8 mouse cellular contexts compared by ENCODE assay signal in the genomic region with DNA sequence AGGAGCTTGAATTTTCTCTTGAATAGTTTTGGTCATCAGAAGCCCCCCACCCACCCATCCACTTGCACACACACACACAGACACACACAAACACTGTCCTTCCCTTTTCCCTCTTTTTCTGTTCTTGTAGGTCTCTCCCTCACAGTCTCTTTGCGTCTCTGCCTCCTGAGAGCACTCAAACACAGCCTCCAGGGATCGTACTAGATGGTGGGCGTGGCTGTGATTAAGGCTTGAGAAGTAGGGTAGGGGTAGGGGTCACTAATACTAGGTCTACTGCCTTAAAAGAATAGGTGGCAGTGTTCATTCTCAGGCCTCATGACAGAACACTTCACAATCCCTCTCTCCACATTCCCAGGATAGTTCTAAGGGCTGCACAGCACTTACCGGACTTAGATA. TPM values are rescaled to one million over a fixed set of nuclear protein-coding genes. Genes with fewer than 3 reads are reported as not detected.
DNase-seq lines count a peak whose midpoint lies in the region; ATAC-seq and TF ChIP-seq lines count a peak whose summit lies in the region.

A gene (minus strand): TSS at position 150 of the 396 bp plus-strand sequence.

- peaks cover 1% of the 10 kb centered on the region; the same call in 1 of the 2 replicates for H3K36me3 ChIP-seq in kidney, embryonic 15.5 days
- H3K36me3 ChIP-seq in forebrain, postnatal 0 days (ENCODE audit: insufficient read depth), result peaks cover under 1% of the 10 kb centered on the region; the same call in 1 of the 2 replicates

- peak within 1 kb of the TSS; percentile 60; the same call in 1 of the 2 replicates for H3K27ac ChIP-seq in kidney, embryonic 15.5 days
- H3K27ac ChIP-seq in forebrain, postnatal 0 days (ENCODE audit: low read depth, low read length), result peak within 1 kb of the TSS; percentile 86

- H3K4me1 ChIP-seq in kidney, embryonic 15.5 days, result peaks cover 19% of the 10 kb centered on the region
- no peaks in the 10 kb centered on the region for H3K4me1 ChIP-seq in forebrain, postnatal 0 days (ENCODE audit: insufficient read depth)

- H3K9ac ChIP-seq in kidney, embryonic 15.5 days, result peak within 1 kb of the TSS; percentile 53
- peak within 1 kb of the TSS; percentile 67 for H3K9ac ChIP-seq in forebrain, postnatal 0 days

- H3K4me2 ChIP-seq in kidney, embryonic 15.5 days, result peak within 1 kb of the TSS; percentile 77
- H3K4me2 ChIP-seq in forebrain, postnatal 0 days (ENCODE audit: low read depth), result peak within 1 kb of the TSS; percentile 52

- WGBS in kidney, embryonic 15.5 days, result 33% methylated on average over 4 of the region's 4 CpGs
- WGBS in forebrain, postnatal 0 days, result 26% methylated on average over 4 of the region's 4 CpGs
- 39% methylated on average over 4 of the region's 4 CpGs for WGBS in large intestine, adult 2 months

- no peaks in the 10 kb centered on the region for H3K9me3 ChIP-seq in kidney, embryonic 15.5 days (replicated peaks)
- H3K9me3 ChIP-seq in forebrain, postnatal 0 days (ENCODE audit: low read length), result no peaks in the 10 kb centered on the region

- peaks cover 12% of the 10 kb centered on the region; the same call in 1 of the 2 replicates for H3K27me3 ChIP-seq in kidney, embryonic 15.5 days
- H3K27me3 ChIP-seq in forebrain, postnatal 0 days (ENCODE audit: insufficient read depth, low read length), result no peaks in the 10 kb centered on the region

- DNase-seq in kidney, postnatal 4 days, result no peak
- DNase-seq in adrenal gland, adult 2 months, result peak; percentile 32
- DNase-seq in forebrain, postnatal 0 days, result peak; percentile 16
- DNase-seq in large intestine, adult 2 months (ENCODE audit: low read depth, low spot score), result no peak
- DNase-seq in lung, postnatal 25 days (ENCODE audit: low spot score), result peak; percentile 6
- no peak for DNase-seq in Muller cell, postnatal 12 days (ENCODE audit: inconsistent ontology term)
- DNase-seq in testis, postnatal 10 days (ENCODE audit: low spot score), result no peak

- H3K4me3 ChIP-seq in kidney, embryonic 15.5 days (replicated peaks), result peak within 1 kb of the TSS; percentile 62
- peak within 1 kb of the TSS; percentile 56 for H3K4me3 ChIP-seq in forebrain, postnatal 0 days (ENCODE audit: low read depth, low read length)

- no peak for TF ChIP-seq CTCF in forebrain, postnatal 0 days (IDR thresholded peaks at IDR 0.05; ENCODE audit: low read depth)

- no peak for ATAC-seq in kidney, embryonic 15.5 days (replicated peaks; ENCODE audit: low FRiP score)
- no peak for ATAC-seq in forebrain, postnatal 0 days

RNA-seq across cellular contexts. Expression of the gene that starts here (rescaled TPM):
- polyA plus RNA-seq in kidney, embryonic 15.5 days (2015; fragmentation: Nextera tagmentation; extraction: Ambion mirVana), result 26.8 and 27.7 TPM in 2 replicates
- total RNA-seq in adrenal gland, adult 2 months (2021), result 10 to 100 TPM; 60.1 to 60.8 TPM
- 56.8 and 65.1 TPM in 2 replicates for polyA plus RNA-seq in adrenal gland, adult 2 months (2012; rRNA removed)
- total RNA-seq in forebrain, postnatal 0 days (2014; rRNA removed), result 197 and 199 TPM in 2 replicates
- polyA plus RNA-seq in forebrain, postnatal 0 days (2015; fragmentation: Nextera tagmentation; extraction: Ambion mirVana), result 94.7 and 102 TPM in 2 replicates
- 10.2 and 17.0 TPM in 2 replicates for polyA plus RNA-seq in large intestine, adult 2 months (2012; rRNA removed)

Comparison
In these comparisons a context has a peak if more than half of its experiments do, and no peak if none do; other contexts are left out.
1. DNase-seq: peak in adrenal gland, adult 2 months (single experiment), forebrain, postnatal 0 days (single experiment) and lung, postnatal 25 days (single experiment); none in kidney, postnatal 4 days (0 of 2), large intestine, adult 2 months (single experiment), Muller cell, postnatal 12 days (single experiment) and testis, postnatal 10 days (single experiment).